Mouse (Mus musculus): Measurements from ENCODE around the gene Ptgs1. TPM values are rescaled to one million over a fixed set of nuclear protein-coding genes. Genes with fewer than 3 reads are reported as not detected.

The Ptgs1 gene
- polyA plus RNA-seq, 1 experiment from 2014 or later = 35.1 TPM

GRCm38 (mm10) chr2:36197919-36198881 lies 32.0 kb upstream of the Ptgs1 start:
- peaks cover 25% of the 10 kb centered on the region for H3K4me1 ChIP-seq (ENCODE audit: control insufficient read depth, insufficient read depth, low read length)
- H3K27me3 ChIP-seq (ENCODE audit: control insufficient read depth, insufficient read depth, low read length) = peaks cover 14% of the 10 kb centered on the region
- 29% methylated on average over 20 of the region's 20 CpGs for WGBS
- no peaks in the 10 kb centered on the region for H3K36me3 ChIP-seq (ENCODE audit: control insufficient read depth, insufficient read depth, low read length)
- no peak overlapping the region for H3K4me3 ChIP-seq (replicated peaks; ENCODE audit: low read length)
- peak; percentile 78 for ATAC-seq (ENCODE audit: insufficient read depth, low FRiP score)
- 0 out of 2 replicates have a peak overlapping the region, but pooled peaks have one; percentile 16 for H3K4me2 ChIP-seq (ENCODE audit: low read depth, low read length)
- no peaks in the 10 kb centered on the region for H3K9me3 ChIP-seq (replicated peaks; ENCODE audit: control insufficient read depth, low read length)
- H3K9ac ChIP-seq (ENCODE audit: low read length) = peak overlapping the region; percentile 5; the same call in 1 of the 2 replicates
- no peak overlapping the region for H3K27ac ChIP-seq (ENCODE audit: low read length)

- no peak for ATAC-seq (ENCODE audit: insufficient read depth, low FRiP score)
- no peak overlapping the region for H3K4me2 ChIP-seq (ENCODE audit: low read depth, low read length)
- no peak overlapping the region for H3K27ac ChIP-seq (ENCODE audit: low read length)
- peaks cover 18% of the 10 kb centered on the region for H3K27me3 ChIP-seq (ENCODE audit: control insufficient read depth, insufficient read depth, low read length)
- no peaks in the 10 kb centered on the region for H3K36me3 ChIP-seq (ENCODE audit: control insufficient read depth, insufficient read depth, low read length)
- peaks cover 31% of the 10 kb centered on the region for H3K4me1 ChIP-seq (ENCODE audit: control insufficient read depth, insufficient read depth, low read length)
- no peak overlapping the region for H3K4me3 ChIP-seq (replicated peaks; ENCODE audit: low read length)
- 41% methylated on average over 3 of the region's 3 CpGs for WGBS
- no peaks in the 10 kb centered on the region for H3K9me3 ChIP-seq (replicated peaks; ENCODE audit: control insufficient read depth, low read length)
- no peak overlapping the region for H3K9ac ChIP-seq (ENCODE audit: low read length)
Observed at GRCm38 (mm10) chr2:36198882-36199262, 31.4 kb upstream of the Ptgs1 start.

- peak; percentile 72; the same call in 1 of the 2 replicates for ATAC-seq (ENCODE audit: insufficient read depth, low FRiP score)
- H3K36me3 ChIP-seq (ENCODE audit: control insufficient read depth, insufficient read depth, low read length) = no peaks in the 10 kb centered on the region
- WGBS = 60% methylated on average over 2 of the region's 2 CpGs
- H3K4me3 ChIP-seq (replicated peaks; ENCODE audit: low read length) = no peak overlapping the region
- no peak overlapping the region for H3K9ac ChIP-seq (ENCODE audit: low read length)
- H3K4me2 ChIP-seq (ENCODE audit: low read depth, low read length) = no peak overlapping the region
- H3K27ac ChIP-seq (ENCODE audit: low read length) = no peak overlapping the region
- peaks cover 25% of the 10 kb centered on the region for H3K27me3 ChIP-seq (ENCODE audit: control insufficient read depth, insufficient read depth, low read length)
- H3K4me1 ChIP-seq (ENCODE audit: control insufficient read depth, insufficient read depth, low read length) = peaks cover 35% of the 10 kb centered on the region
- H3K9me3 ChIP-seq (replicated peaks; ENCODE audit: control insufficient read depth, low read length) = no peaks in the 10 kb centered on the region
Observed at GRCm38 (mm10) chr2:36200813-36201212, 29.4 kb upstream of the Ptgs1 start.

GRCm38 (mm10) chr2:36201756-36202610 lies 28.2 kb upstream of the Ptgs1 start:
- Histone ChIP-seq H3K9me3 (replicated peaks; ENCODE audit: control insufficient read depth, low read length) (no peaks in the 10 kb centered on the region), H3K9ac (ENCODE audit: low read length) (no peak overlapping the region), H3K36me3 (ENCODE audit: control insufficient read depth, insufficient read depth, low read length) (no peaks in the 10 kb centered on the region), H3K27me3 (ENCODE audit: control insufficient read depth, insufficient read depth, low read length) (peaks cover 22% of the 10 kb centered on the region), H3K4me3 (replicated peaks; ENCODE audit: low read length) (peak overlapping the region; percentile 41; the same call in 1 of the 2 replicates), H3K27ac (ENCODE audit: low read length) (no peak overlapping the region), H3K4me1 (ENCODE audit: control insufficient read depth, insufficient read depth, low read length) (peaks cover 37% of the 10 kb centered on the region), H3K4me2 (ENCODE audit: low read depth, low read length) (peak overlapping the region; percentile 76)
- WGBS = 26% methylated on average over 18 of the region's 18 CpGs
- ATAC-seq (ENCODE audit: insufficient read depth, low FRiP score) = no peak

GRCm38 (mm10) chr2:36202611-36202880 lies 27.7 kb upstream of the Ptgs1 start:
- H3K27me3 ChIP-seq (ENCODE audit: control insufficient read depth, insufficient read depth, low read length) = peaks cover 22% of the 10 kb centered on the region
- 11% methylated on average over 5 of the region's 5 CpGs for WGBS
- ATAC-seq (ENCODE audit: insufficient read depth, low FRiP score) = no peak
- H3K4me2 ChIP-seq (ENCODE audit: low read depth, low read length) = peak overlapping the region; percentile 76
- no peaks in the 10 kb centered on the region for H3K9me3 ChIP-seq (replicated peaks; ENCODE audit: control insufficient read depth, low read length)
- no peak overlapping the region for H3K27ac ChIP-seq (ENCODE audit: low read length)
- no peaks in the 10 kb centered on the region for H3K36me3 ChIP-seq (ENCODE audit: control insufficient read depth, insufficient read depth, low read length)
- no peak overlapping the region for H3K9ac ChIP-seq (ENCODE audit: low read length)
- peaks cover 37% of the 10 kb centered on the region for H3K4me1 ChIP-seq (ENCODE audit: control insufficient read depth, insufficient read depth, low read length)
- H3K4me3 ChIP-seq (replicated peaks; ENCODE audit: low read length) = peak overlapping the region; percentile 41

- Histone ChIP-seq H3K4me1 (ENCODE audit: control insufficient read depth, insufficient read depth, low read length) (peaks cover 35% of the 10 kb centered on the region), H3K9me3 (replicated peaks; ENCODE audit: control insufficient read depth, low read length) (no peaks in the 10 kb centered on the region), H3K27me3 (ENCODE audit: control insufficient read depth, insufficient read depth, low read length) (peaks cover 22% of the 10 kb centered on the region), H3K4me3 (replicated peaks; ENCODE audit: low read length) (peak overlapping the region; percentile 41), H3K9ac (ENCODE audit: low read length) (peak overlapping the region; percentile 54), H3K36me3 (ENCODE audit: control insufficient read depth, insufficient read depth, low read length) (no peaks in the 10 kb centered on the region), H3K27ac (ENCODE audit: low read length) (no peak overlapping the region), H3K4me2 (ENCODE audit: low read depth, low read length) (peak overlapping the region; percentile 76)
- ATAC-seq (ENCODE audit: insufficient read depth, low FRiP score) = no peak
- 3% methylated on average over 39 of the region's 39 CpGs for WGBS
Observed at GRCm38 (mm10) chr2:36203011-36203825, 27.0 kb upstream of the Ptgs1 start.

- WGBS = 65% methylated on average over 4 of the region's 4 CpGs
- Histone ChIP-seq H3K27me3 (ENCODE audit: control insufficient read depth, insufficient read depth, low read length) (peaks cover 26% of the 10 kb centered on the region), H3K4me1 (ENCODE audit: control insufficient read depth, insufficient read depth, low read length) (peaks cover 28% of the 10 kb centered on the region)
Observed at GRCm38 (mm10) chr2:36204595-36204994, 25.6 kb upstream of the Ptgs1 start.

GRCm38 (mm10) chr2:36207071-36207470 lies 23.2 kb upstream of the Ptgs1 start:
- WGBS = 63% methylated on average over 11 of the region's 11 CpGs
- Histone ChIP-seq H3K4me2 (ENCODE audit: low read depth, low read length) (no peak overlapping the region), H3K9me3 (replicated peaks; ENCODE audit: control insufficient read depth, low read length) (no peaks in the 10 kb centered on the region), H3K27ac (ENCODE audit: low read length) (no peak overlapping the region), H3K9ac (ENCODE audit: low read length) (no peak overlapping the region), H3K4me3 (replicated peaks; ENCODE audit: low read length) (no peak overlapping the region), H3K36me3 (ENCODE audit: control insufficient read depth, insufficient read depth, low read length) (no peaks in the 10 kb centered on the region), H3K27me3 (ENCODE audit: control insufficient read depth, insufficient read depth, low read length) (peaks cover 38% of the 10 kb centered on the region), H3K4me1 (ENCODE audit: control insufficient read depth, insufficient read depth, low read length) (peaks cover 23% of the 10 kb centered on the region)
- no peak for ATAC-seq (ENCODE audit: insufficient read depth, low FRiP score)

More at GRCm38 (mm10) chr2:36204595-36204994, 25.6 kb upstream of the Ptgs1 start:
- Histone ChIP-seq H3K4me3 (replicated peaks; ENCODE audit: low read length) (no peak overlapping the region), H3K4me2 (ENCODE audit: low read depth, low read length) (no peak overlapping the region), H3K9me3 (replicated peaks; ENCODE audit: control insufficient read depth, low read length) (no peaks in the 10 kb centered on the region), H3K9ac (ENCODE audit: low read length) (no peak overlapping the region), H3K27ac (ENCODE audit: low read length) (no peak overlapping the region), H3K36me3 (ENCODE audit: control insufficient read depth, insufficient read depth, low read length) (no peaks in the 10 kb centered on the region)
- no peak for ATAC-seq (ENCODE audit: insufficient read depth, low FRiP score)
